Mouse (Mus musculus) lung, adult 2 months (tissue): ENCODE results near the gene Rab44. TPM values are rescaled to one million over a fixed set of nuclear protein-coding genes. Genes with fewer than 3 reads are reported as not detected.
A peak's percentile ranks its signal among the peaks of the same experiment; 100 is the strongest.

Experiments used
- DNase-seq: peaks from one replicate; pipeline ENCODE4 v3.0.0; 2022
- H3K4me1 ChIP-seq: fragments of 200-500 bp; 2 replicates; pipeline ENCODE4 v1.6.1; 2011; ENCODE audit warnings: low read length; ENCODE audit not compliant: control insufficient read depth, insufficient read depth
- H3K4me3 ChIP-seq: fragments of 200-500 bp; replicated peaks from 2 replicates; pipeline ENCODE3; 2011; ENCODE audit warnings: low read depth, mild to moderate bottlenecking, control low read depth, low read length; ENCODE audit errors: extremely low read depth
- CTCF ChIP-seq: fragments of 200-500 bp; IDR thresholded peaks from 2 replicates; pipeline ENCODE4 v1.5.1; 2011; ENCODE audit warnings: mild to moderate bottlenecking, low read length, control low read depth; ENCODE audit not compliant: insufficient read depth
- POLR2A ChIP-seq: fragments of 200-500 bp; IDR thresholded peaks from 2 replicates; pipeline ENCODE4 v1.6.1; 2011; ENCODE audit warnings: low read depth, mild to moderate bottlenecking, control low read depth, low read length, borderline replicate concordance; ENCODE audit errors: extremely low read depth
- WGBS: fragments of 180-500 bp; shearing (Covaris S2); methylation state at CpG from one replicate; pipeline ENCODE4 v1.1.7; 2018; 5-methylcytosine and 5-hydroxymethylcytosine counted together
- polyA plus RNA-seq: library from polyadenylated mRNA; depleted of rRNA; stranded (reverse); fragments of >200 nt; gene quantifications from 2 replicates; pipeline ENCODE4 v1.2.3, GENCODE M21; 2012

The Rab44 gene
- polyA plus RNA-seq, 1 experiment: 13.0 TPM

- H3K4me3 ChIP-seq: no peak overlapping the region
- no peaks in the 10 kb centered on the region; the same call in 1 of the 2 replicates for H3K4me1 ChIP-seq
- TF ChIP-seq POLR2A: no peak
- TF ChIP-seq CTCF: no peak
- 78% methylated on average over 13 of the region's 13 CpGs for WGBS
- no peak for DNase-seq
Measured at GRCm38 (mm10) chr17:29074085-29074484, 39.9 kb upstream of the Rab44 start.

DNA sequence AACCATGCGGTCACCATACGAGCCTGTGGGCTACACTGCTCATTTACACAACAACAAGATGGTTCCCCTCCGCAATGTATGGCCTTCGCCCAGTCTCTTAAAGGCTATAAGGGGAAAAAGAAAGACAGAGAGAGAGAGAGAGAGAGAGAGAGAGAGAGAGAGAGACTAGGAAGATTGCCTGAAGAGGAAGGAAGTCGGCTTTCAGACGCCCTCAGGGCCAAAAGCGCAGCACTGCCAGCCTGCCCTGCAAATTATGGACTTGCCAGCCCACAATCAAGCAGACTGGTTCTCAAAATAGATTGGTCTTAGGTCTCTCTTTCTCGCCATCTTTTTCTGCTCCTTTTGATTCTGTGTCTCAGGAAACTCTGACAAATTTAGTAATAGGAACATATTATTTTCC lies 37.7 kb upstream of the Rab44 start:
- TF ChIP-seq POLR2A: no peak
- TF ChIP-seq CTCF: no peak
- Histone ChIP-seq H3K4me3 (no peak overlapping the region), H3K4me1 (no peaks in the 10 kb centered on the region; the same call in 1 of the 2 replicates)
- WGBS: 71% methylated on average over 8 of the region's 8 CpGs
- DNase-seq: no peak

GRCm38 (mm10) chr17:29077786-29078509 lies 36.0 kb upstream of the Rab44 start:
- 7% methylated on average over 14 of the region's 14 CpGs for WGBS
- Histone ChIP-seq H3K4me1 (no peaks in the 10 kb centered on the region; the same call in 1 of the 2 replicates), H3K4me3 (peak overlapping the region; percentile 42)
- peak; percentile 33 for DNase-seq
- no peak; the same call in 1 of the 2 replicates for TF ChIP-seq POLR2A

DNA sequence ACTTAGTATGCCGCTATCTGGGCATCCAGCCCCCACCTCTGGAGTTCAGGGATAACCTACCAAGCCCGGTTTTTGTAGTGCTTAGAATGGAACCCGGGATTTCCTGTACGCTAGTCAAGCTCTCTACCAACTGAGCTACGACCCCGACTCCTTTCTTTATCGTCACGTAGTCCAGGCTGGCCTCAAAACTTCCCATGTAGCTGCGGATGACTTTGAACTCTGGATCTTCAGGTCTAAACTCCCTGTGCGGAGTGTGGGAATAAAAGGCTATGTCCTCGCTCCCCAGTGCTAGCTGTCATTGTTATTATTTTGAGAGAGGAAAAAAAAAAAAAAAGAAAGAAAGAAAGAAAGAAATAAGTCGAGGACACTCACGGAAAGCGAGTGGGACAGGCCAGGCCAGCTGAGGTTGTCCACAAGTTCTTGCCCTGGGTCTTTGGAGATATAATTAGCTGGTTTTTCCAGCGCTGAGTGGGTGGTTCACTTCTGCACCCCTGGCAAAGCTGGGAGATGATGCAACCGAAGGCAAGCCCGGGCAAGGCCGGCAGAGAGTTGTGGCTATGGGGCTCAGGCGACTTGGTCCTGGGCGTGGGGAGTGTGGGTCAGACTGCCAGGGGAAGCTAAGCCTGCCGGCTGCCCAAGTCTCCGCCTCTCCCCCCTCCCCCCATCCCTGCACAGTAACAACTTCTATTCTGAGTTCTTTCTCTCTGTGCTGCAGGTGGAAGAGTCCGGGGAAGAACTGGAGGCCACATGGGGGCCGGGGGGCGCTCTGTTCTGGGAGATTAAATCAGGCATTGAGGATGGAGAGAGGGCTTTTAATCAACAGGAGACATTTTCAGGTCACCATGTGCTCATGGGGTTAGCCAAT lies 35.2 kb upstream of the Rab44 start:
- Histone ChIP-seq H3K4me1 (no peaks in the 10 kb centered on the region; the same call in 1 of the 2 replicates), H3K4me3 (peak overlapping the region; percentile 42)
- DNase-seq: peak; percentile 62
- 7% methylated on average over 25 of the region's 25 CpGs for WGBS
- TF ChIP-seq POLR2A (peak; percentile 33; the same call in 1 of the 2 replicates), CTCF (no peak)

DNA sequence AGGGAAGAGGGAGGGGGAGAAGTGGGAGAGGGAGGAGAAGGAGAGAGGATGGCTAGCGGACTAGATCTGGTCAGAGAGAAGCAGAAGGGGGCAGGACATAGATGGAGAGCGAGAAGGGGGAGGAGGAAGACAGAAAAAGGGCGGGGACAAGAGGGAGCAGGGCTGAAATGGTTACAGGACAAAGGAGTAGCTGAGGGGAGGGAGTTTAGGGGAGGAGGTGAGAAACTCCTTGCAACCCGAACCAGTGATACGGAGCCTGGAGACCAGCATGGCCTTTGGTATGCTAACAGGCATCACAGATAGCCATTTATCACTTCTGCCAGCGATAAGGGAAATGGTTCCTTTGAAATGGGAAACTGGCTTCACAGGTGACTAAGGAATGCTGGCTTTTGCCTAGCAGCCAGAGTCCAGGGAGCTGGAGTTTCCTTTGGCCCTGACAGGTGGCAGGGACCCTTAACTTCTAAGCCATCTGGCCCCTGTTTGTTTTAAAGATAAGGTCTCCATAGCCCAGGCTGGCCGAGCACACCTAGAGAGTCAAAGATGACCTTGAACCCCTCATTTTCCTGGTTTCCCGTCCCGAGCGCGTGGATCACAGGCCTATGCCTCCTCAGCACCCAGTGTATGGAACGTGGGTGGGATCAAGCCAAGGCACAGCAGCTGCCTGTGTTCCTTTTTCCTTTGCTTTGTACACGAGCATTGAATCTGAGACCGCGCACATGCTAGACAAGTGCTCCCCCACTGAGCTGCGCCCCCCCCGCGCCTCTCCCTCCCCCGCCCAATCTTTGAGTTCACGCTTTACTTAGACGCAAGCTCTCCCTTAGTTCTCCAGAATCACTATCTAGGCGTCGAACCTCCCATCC lies 33.0 kb upstream of the Rab44 start:
- no peak for DNase-seq
- TF ChIP-seq CTCF (no peak), POLR2A (no peak)
- WGBS: 34% methylated on average over 22 of the region's 23 CpGs
- Histone ChIP-seq H3K4me3 (no peak overlapping the region), H3K4me1 (no peaks in the 10 kb centered on the region; the same call in 1 of the 2 replicates)

- no peaks in the 10 kb centered on the region; the same call in 1 of the 2 replicates for H3K4me1 ChIP-seq
- no peak for TF ChIP-seq POLR2A
- no peak for TF ChIP-seq CTCF
- no peak overlapping the region for H3K4me3 ChIP-seq
- no peak for DNase-seq
- 31% methylated on average over 21 of the region's 21 CpGs for WGBS
Measured at GRCm38 (mm10) chr17:29081618-29082381, 32.1 kb upstream of the Rab44 start.

DNA sequence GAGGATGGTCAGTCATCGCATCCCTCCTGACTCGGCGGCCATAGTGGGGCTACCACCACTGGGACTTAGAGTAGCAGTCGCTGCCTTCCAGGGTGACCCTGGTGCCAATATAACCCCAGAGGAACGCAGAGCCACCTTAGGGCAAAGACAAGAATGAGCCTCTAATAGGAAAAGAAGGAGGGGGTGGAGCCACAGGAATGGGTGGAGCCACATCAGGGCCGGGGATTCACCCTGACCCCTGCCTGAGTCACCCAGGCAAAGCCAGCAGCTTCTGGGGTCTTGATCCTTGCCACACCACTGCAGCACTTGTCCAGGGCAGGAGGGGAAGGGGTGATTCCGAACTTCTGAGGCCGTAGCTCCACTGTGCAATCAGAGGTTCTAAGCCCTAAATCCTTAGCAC lies 30.4 kb upstream of the Rab44 start:
- Histone ChIP-seq H3K4me3 (no peak overlapping the region), H3K4me1 (no peaks in the 10 kb centered on the region; the same call in 1 of the 2 replicates)
- 91% methylated on average over 8 of the region's 8 CpGs for WGBS
- DNase-seq: no peak
- no peak for TF ChIP-seq POLR2A
- TF ChIP-seq CTCF: no peak

GRCm38 (mm10) chr17:29084656-29085055 lies 29.3 kb upstream of the Rab44 start:
- 88% methylated on average over 7 of the region's 7 CpGs for WGBS
- H3K4me1 ChIP-seq: no peaks in the 10 kb centered on the region
- no peak overlapping the region for H3K4me3 ChIP-seq
- TF ChIP-seq POLR2A (no peak), CTCF (no peak)
- DNase-seq: no peak
